Mouse (Mus musculus) MEL (cell line): Measurements from ENCODE around the gene Fut8. TPM values are rescaled to one million over a fixed set of nuclear protein-coding genes. Genes with fewer than 3 reads are reported as not detected.

Experiments used
- DNase-seq: peaks from one replicate; pipeline ENCODE4 v3.0.0; 2011; ENCODE audit warnings: low read depth, low spot score
- H3K27ac ChIP-seq: 2 replicates; pipeline ENCODE4 v1.5.1; 2012; ENCODE audit warnings: low read depth, mild to moderate bottlenecking, control low read depth, low read length, moderate library complexity; ENCODE audit not compliant: control insufficient read depth
- H3K27me3 ChIP-seq, 2 experiments: fragments of 150-350 bp in 1 of 2; sonication (generic) in 1 of 2; 2 replicates each; pipeline ENCODE4 v1.6.1; 2012; ENCODE audit warnings: low read length in 2 of 2, mild to moderate bottlenecking in 2 of 2, improper control_type of control experiment in 1 of 2, moderate library complexity in 1 of 2; ENCODE audit not compliant: insufficient read depth in 2 of 2, control insufficient read depth in 1 of 2
- H3K36me3 ChIP-seq, 2 experiments: 2 replicates each; pipeline ENCODE4 v1.6.1; 2012 to 2014; ENCODE audit warnings: low read length in 2 of 2, improper control_type of control experiment in 1 of 2, inconsistent platforms in 1 of 2, mild to moderate bottlenecking in 1 of 2; ENCODE audit not compliant: insufficient read depth in 2 of 2, control insufficient read depth in 1 of 2
- H3K4me1 ChIP-seq, 2 experiments: fragments of 150-350 bp in 1 of 2; sonication (generic) in 1 of 2; 2 replicates each; pipeline ENCODE4 v1.6.1; 2012; ENCODE audit warnings: low read length in 2 of 2, improper control_type of control experiment in 1 of 2, mild to moderate bottlenecking in 1 of 2; ENCODE audit not compliant: insufficient read depth in 2 of 2, control insufficient read depth in 1 of 2
- H3K4me3 ChIP-seq, 2 experiments: fragments of 150-350 bp in 1 of 2; sonication (generic) in 1 of 2; 2 replicates each; pipeline ENCODE4 v1.5.1; 2012; ENCODE audit warnings: low read depth in 2 of 2, low read length in 2 of 2, mild to moderate bottlenecking in 2 of 2, moderate library complexity in 2 of 2, control low read depth in 1 of 2, improper control_type of control experiment in 1 of 2; ENCODE audit not compliant: control insufficient read depth in 1 of 2, insufficient read depth in 1 of 2
- H3K79me2 ChIP-seq: 2 replicates; pipeline ENCODE4 v1.6.1; 2012; ENCODE audit warnings: mild to moderate bottlenecking, low read length, moderate library complexity; ENCODE audit not compliant: control insufficient read depth, poor library complexity, insufficient read depth
- H3K9ac ChIP-seq: 2 replicates; pipeline ENCODE4 v1.6.1; 2012; ENCODE audit warnings: low read depth, mild to moderate bottlenecking, control low read depth, low read length, moderate library complexity; ENCODE audit not compliant: control insufficient read depth, poor library complexity, severe bottlenecking
- H3K9me3 ChIP-seq: fragments of 150-350 bp; sonication (generic); replicated peaks from 2 replicates; pipeline ENCODE4 v1.6.1; 2012; ENCODE audit warnings: mild to moderate bottlenecking, low read length, improper control_type of control experiment, moderate library complexity; ENCODE audit not compliant: insufficient read depth
- CHD1 ChIP-seq: IDR thresholded peaks from 2 replicates; pipeline ENCODE4 v1.6.1; 2012; ENCODE audit warnings: low read depth, mild to moderate bottlenecking, inconsistent platforms, low read length, improper control_type of control experiment
- E2F4 ChIP-seq: IDR thresholded peaks from 2 replicates; pipeline ENCODE4 v1.6.1; 2011; ENCODE audit warnings: low read depth, low read length, improper control_type of control experiment, borderline replicate concordance
- ELF1 ChIP-seq: IDR thresholded peaks from 2 replicates; pipeline ENCODE4 v1.6.1; 2014; ENCODE audit warnings: low read depth, mild to moderate bottlenecking, inconsistent platforms, low read length, improper control_type of control experiment, moderate library complexity
- KAT2A ChIP-seq: conservative IDR thresholded peaks from 2 replicates; pipeline ENCODE4 v1.6.1; 2012; ENCODE audit warnings: low read depth, low read length, improper control_type of control experiment, inconsistent platforms
- MAFK ChIP-seq: IDR thresholded peaks from 2 replicates; pipeline ENCODE4 v1.6.1; 2011; ENCODE audit warnings: low read depth, mild to moderate bottlenecking, low read length, improper control_type of control experiment, borderline replicate concordance
- MAZ ChIP-seq: IDR thresholded peaks from 2 replicates; pipeline ENCODE4 v1.6.1; 2012; ENCODE audit warnings: low read depth, mild to moderate bottlenecking, inconsistent platforms, low read length, improper control_type of control experiment
- NELFE ChIP-seq: IDR thresholded peaks from 2 replicates; pipeline ENCODE4 v1.6.1; 2011; ENCODE audit warnings: low read depth, low read length, improper control_type of control experiment
- NRF1 ChIP-seq: IDR thresholded peaks from 2 replicates; pipeline ENCODE4 v1.6.1; 2014; ENCODE audit warnings: low read depth, mild to moderate bottlenecking, inconsistent platforms, low read length, improper control_type of control experiment, moderate library complexity; ENCODE audit not compliant: poor library complexity, insufficient read depth, severe bottlenecking
- RAD21 ChIP-seq: IDR thresholded peaks from 2 replicates; pipeline ENCODE4 v1.6.1; 2011; ENCODE audit warnings: mild to moderate bottlenecking, low read depth, low read length, improper control_type of control experiment
- SIN3A ChIP-seq: IDR thresholded peaks from 2 replicates; pipeline ENCODE4 v1.6.1; 2012; ENCODE audit warnings: low read length, improper control_type of control experiment, inconsistent platforms
- TAL1 ChIP-seq: IDR thresholded peaks from 2 replicates; pipeline ENCODE4 v1.6.1; 2012; ENCODE audit warnings: mild to moderate bottlenecking, inconsistent platforms, low read length, moderate library complexity, mixed read lengths
- UBTF ChIP-seq: IDR thresholded peaks from 2 replicates; pipeline ENCODE4 v1.6.1; 2012; ENCODE audit warnings: low read depth, mild to moderate bottlenecking, inconsistent platforms, low read length, improper control_type of control experiment, moderate library complexity, borderline replicate concordance; ENCODE audit not compliant: insufficient read depth
- USF1 ChIP-seq: IDR thresholded peaks from 2 replicates; pipeline ENCODE4 v1.6.1; 2014; ENCODE audit warnings: low read depth, mild to moderate bottlenecking, inconsistent platforms, low read length, improper control_type of control experiment, moderate library complexity
- ZKSCAN1 ChIP-seq: IDR thresholded peaks from 2 replicates; pipeline ENCODE4 v1.6.1; 2012; ENCODE audit warnings: low read depth, mild to moderate bottlenecking, inconsistent platforms, low read length, improper control_type of control experiment, moderate library complexity
- ZNF384 ChIP-seq: IDR thresholded peaks from 2 replicates; pipeline ENCODE4 v1.6.1; 2012; ENCODE audit warnings: low read depth, mild to moderate bottlenecking, inconsistent platforms, low read length, improper control_type of control experiment
- polyA plus RNA-seq, 2 experiments: library from polyadenylated mRNA; stranded (reverse) in 1 of 2; unstranded in 1 of 2; fragments of >175 nt in 1 of 2; fragments of >200 nt in 1 of 2; gene quantifications; 2 replicates each; pipeline versions ENCODE4 v1.2.1 to v1.2.4; 2012; ENCODE audit warnings: low replicate concordance in 2 of 2, low read depth in 1 of 2; ENCODE audit not compliant: insufficient read length in 2 of 2, insufficient read depth in 1 of 2, missing spikeins in 1 of 2
- total RNA-seq: library from RNA; depleted of rRNA; stranded (reverse); fragments of 300-350 nt; gene quantifications from 2 replicates; pipeline ENCODE4 v1.2.3, GENCODE M21; 2012

Fut8 gene
- total and polyA plus RNA-seq, 3 experiments: 61.3 to 90.0 (median 73.7) TPM

- no peak overlapping the region for H3K27ac ChIP-seq
- no peak for TF ChIP-seq NELFE
- no peak for TF ChIP-seq ZKSCAN1
- no peak for TF ChIP-seq MAZ
- TF ChIP-seq E2F4: no peak
- TF ChIP-seq MAFK: no peak
Measured at GRCm38 (mm10) chr12:77483180-77483855, 245.4 kb downstream of the Fut8 start.

GRCm38 (mm10) chr12:77484761-77485160 is 246.8 kb downstream of the Fut8 start:
- no peak for TF ChIP-seq UBTF
- TF ChIP-seq ELF1: no peak
- TF ChIP-seq CHD1: no peak
- TF ChIP-seq RAD21: no peak
- no peak for TF ChIP-seq ZNF384
- TF ChIP-seq KAT2A: no peak
- TF ChIP-seq NRF1: no peak
- no peak for TF ChIP-seq SIN3A
- TF ChIP-seq E2F4: no peak
- TF ChIP-seq USF1: no peak
- no peak for TF ChIP-seq TAL1
- H3K9ac ChIP-seq: no peak overlapping the region
- no peaks in the 10 kb centered on the region for H3K36me3 ChIP-seq
- no peak overlapping the region for H3K4me3 ChIP-seq
- no peaks in the 10 kb centered on the region for H3K79me2 ChIP-seq
- H3K27me3 ChIP-seq: no peaks in the 10 kb centered on the region
- 0 out of 4 replicates have a peak, but pooled peaks cover 0 to 2% of the 10 kb centered on the region in 2 experiments for H3K4me1 ChIP-seq
- no peak overlapping the region for H3K27ac ChIP-seq
- no peak for DNase-seq
- H3K9me3 ChIP-seq: no peaks in the 10 kb centered on the region

More at GRCm38 (mm10) chr12:77483180-77483855, 245.4 kb downstream of the Fut8 start:
- DNase-seq: no peak
- Histone ChIP-seq H3K36me3 (no peaks in the 10 kb centered on the region), H3K9me3 (no peaks in the 10 kb centered on the region), H3K4me3 (no peak overlapping the region), H3K9ac (no peak overlapping the region), H3K79me2 (no peaks in the 10 kb centered on the region), H3K4me1 (0 out of 4 replicates have a peak, but pooled peaks cover 0 to 2% of the 10 kb centered on the region in 2 experiments), H3K27me3 (no peaks in the 10 kb centered on the region)
